ENCODE assay signal across 15 mouse cellular contexts in genomic region chr1:130835161-130835936, GRCm38 (mm10). TPM values are rescaled to one million over a fixed set of nuclear protein-coding genes. Genes with fewer than 3 reads are reported as not detected.
A peak's percentile ranks its signal among the peaks of the same experiment; 100 is the strongest.
DNase-seq lines count a peak whose midpoint lies in the region; ATAC-seq and TF ChIP-seq lines count a peak whose summit lies in the region.
"Had no signal": no experiment of that assay in that cellular context is flagged by ENCODE, and none has a peak within 500 bp of the region (broad histone marks: within the 10 kb centered on the region; RNA-seq: fewer than 3 reads in every experiment).

No protein-coding gene starts in this region.

- H3K27me3 ChIP-seq in forebrain, embryonic 16.5 days (replicated peaks; ENCODE audit: control insufficient read depth, insufficient read depth, low read length) = no peaks in the 10 kb centered on the region
- no peaks in the 10 kb centered on the region for H3K27me3 ChIP-seq in forebrain, embryonic 13.5 days
- H3K27me3 ChIP-seq in liver, embryonic 15.5 days = no peaks in the 10 kb centered on the region
- no peaks in the 10 kb centered on the region for H3K27me3 ChIP-seq in liver, embryonic 12.5 days (replicated peaks)
- no peaks in the 10 kb centered on the region for H3K27me3 ChIP-seq in small intestine, adult 2 months (ENCODE audit: control insufficient read depth, insufficient read depth, low read length)
- H3K27me3 ChIP-seq: limb, embryonic 15.5 days; midbrain, embryonic 12.5 days had no signal

- no peak overlapping the region for H3K4me2 ChIP-seq in forebrain, embryonic 16.5 days (ENCODE audit: low read length)
- H3K4me2 ChIP-seq in forebrain, embryonic 13.5 days = no peak overlapping the region
- no peak overlapping the region for H3K4me2 ChIP-seq in liver, embryonic 15.5 days
- no peak overlapping the region for H3K4me2 ChIP-seq in liver, embryonic 12.5 days
- H3K4me2 ChIP-seq: limb, embryonic 15.5 days; midbrain, embryonic 12.5 days had no signal

- no peak for TF ChIP-seq CTCF in small intestine, adult 2 months (IDR thresholded peaks at IDR 0.05; ENCODE audit: extremely low read depth, insufficient read length, insufficient replicate concordance, low read depth, low read length)

- WGBS in forebrain, embryonic 16.5 days = 76% methylated on average over 6 of the region's 6 CpGs
- 88% methylated on average over 6 of the region's 6 CpGs for WGBS in forebrain, embryonic 13.5 days
- 58% methylated on average over 6 of the region's 6 CpGs for WGBS in liver, embryonic 15.5 days (ENCODE audit: insufficient replicate concordance)
- WGBS in liver, embryonic 12.5 days (ENCODE audit: insufficient replicate concordance) = 71% methylated on average over 6 of the region's 6 CpGs
- 53% methylated on average over 6 of the region's 6 CpGs for WGBS in small intestine, adult 2 months

- peak; percentile 62 for DNase-seq in cerebellum, adult 9-11 months
- DNase-seq in ovary, postnatal 14 days (ENCODE audit: low spot score) = no peak
- no peak for DNase-seq in thymus, postnatal 14 days
- DNase-seq: adrenal gland, postnatal 36 days; gastrocnemius, postnatal 10 days; heart, postnatal 4 days had no signal

- TF ChIP-seq POLR2A in small intestine, adult 2 months (IDR thresholded peaks at IDR 0.05; ENCODE audit: low read depth, low read length) = no peak

- H3K9ac ChIP-seq in forebrain, embryonic 16.5 days (replicated peaks; ENCODE audit: low read depth, low read length) = no peak overlapping the region
- no peak overlapping the region for H3K9ac ChIP-seq in forebrain, embryonic 13.5 days
- no peak overlapping the region for H3K9ac ChIP-seq in liver, embryonic 15.5 days
- no peak overlapping the region for H3K9ac ChIP-seq in liver, embryonic 12.5 days
- H3K9ac ChIP-seq: limb, embryonic 15.5 days; midbrain, embryonic 12.5 days had no signal

- no peaks in the 10 kb centered on the region for H3K9me3 ChIP-seq in forebrain, embryonic 16.5 days (ENCODE audit: control insufficient read depth, low read length)
- H3K9me3 ChIP-seq in forebrain, embryonic 13.5 days (replicated peaks) = no peaks in the 10 kb centered on the region
- no peaks in the 10 kb centered on the region for H3K9me3 ChIP-seq in liver, embryonic 15.5 days (replicated peaks)
- no peaks in the 10 kb centered on the region for H3K9me3 ChIP-seq in liver, embryonic 12.5 days (replicated peaks)
- H3K9me3 ChIP-seq: limb, embryonic 15.5 days; midbrain, embryonic 12.5 days had no signal

- peak; percentile 73 for ATAC-seq in forebrain, embryonic 16.5 days
- ATAC-seq in forebrain, embryonic 13.5 days = no peak
- peak; percentile 28; the same call in 1 of the 2 replicates for ATAC-seq in liver, embryonic 15.5 days (ENCODE audit: insufficient read depth)
- ATAC-seq in liver, embryonic 12.5 days = no peak
- ATAC-seq: inflammation-experienced regulatory T-cells, adult 6 months had no signal

- H3K4me1 ChIP-seq in forebrain, embryonic 16.5 days (replicated peaks; ENCODE audit: control insufficient read depth, insufficient read depth, low read length) = no peaks in the 10 kb centered on the region
- no peaks in the 10 kb centered on the region for H3K4me1 ChIP-seq in forebrain, embryonic 13.5 days
- H3K4me1 ChIP-seq in liver, embryonic 15.5 days (replicated peaks) = no peaks in the 10 kb centered on the region
- no peaks in the 10 kb centered on the region for H3K4me1 ChIP-seq in liver, embryonic 12.5 days
- H3K4me1 ChIP-seq in small intestine, adult 2 months (ENCODE audit: control insufficient read depth, insufficient read depth, insufficient read length, low read length) = peaks cover 26% of the 10 kb centered on the region
- H3K4me1 ChIP-seq: limb, embryonic 15.5 days; midbrain, embryonic 12.5 days had no signal

- H3K4me3 ChIP-seq in forebrain, embryonic 16.5 days (replicated peaks; ENCODE audit: low read length) = no peak overlapping the region
- no peak overlapping the region for H3K4me3 ChIP-seq in forebrain, embryonic 13.5 days
- no peak overlapping the region for H3K4me3 ChIP-seq in liver, embryonic 15.5 days (replicated peaks)
- H3K4me3 ChIP-seq in liver, embryonic 12.5 days = no peak overlapping the region
- no peak overlapping the region for H3K4me3 ChIP-seq in small intestine, adult 2 months (ENCODE audit: low read depth, low read length)
- H3K4me3 ChIP-seq: limb, embryonic 15.5 days; midbrain, embryonic 12.5 days had no signal

- no peaks in the 10 kb centered on the region for H3K36me3 ChIP-seq in forebrain, embryonic 16.5 days (ENCODE audit: control insufficient read depth, insufficient read depth)
- no peaks in the 10 kb centered on the region for H3K36me3 ChIP-seq in forebrain, embryonic 13.5 days (ENCODE audit: poor library complexity, severe bottlenecking)
- H3K36me3 ChIP-seq in liver, embryonic 15.5 days (replicated peaks) = no peaks in the 10 kb centered on the region
- no peaks in the 10 kb centered on the region for H3K36me3 ChIP-seq in liver, embryonic 12.5 days
- peaks cover 68% of the 10 kb centered on the region for H3K36me3 ChIP-seq in small intestine, adult 2 months (ENCODE audit: control insufficient read depth, insufficient read depth, low read length)
- H3K36me3 ChIP-seq: limb, embryonic 15.5 days; midbrain, embryonic 12.5 days had no signal

- H3K27ac ChIP-seq in forebrain, embryonic 16.5 days (ENCODE audit: low read length) = no peak overlapping the region
- H3K27ac ChIP-seq in forebrain, embryonic 13.5 days = no peak overlapping the region
- no peak overlapping the region for H3K27ac ChIP-seq in liver, embryonic 15.5 days (replicated peaks)
- H3K27ac ChIP-seq in liver, embryonic 12.5 days = no peak overlapping the region
- peak overlapping the region; percentile 45; the same call in 1 of the 2 replicates for H3K27ac ChIP-seq in small intestine, adult 2 months (ENCODE audit: insufficient read depth, low read depth, low read length)
- H3K27ac ChIP-seq: limb, embryonic 15.5 days; midbrain, embryonic 12.5 days had no signal

RNA-seq across cellular contexts. Expression of gene Pigr, which starts 8.9 kb away (rescaled TPM):
- polyA plus RNA-seq in forebrain, embryonic 16.5 days (2015; fragmentation: Nextera tagmentation; extraction: Ambion mirVana) = not detected in 2 replicates
- polyA plus RNA-seq in forebrain, embryonic 13.5 days (2015; fragmentation: Nextera tagmentation; extraction: Ambion mirVana) = not detected in 2 replicates
- 0.24 and 0.40 TPM in 2 replicates for polyA plus RNA-seq in liver, embryonic 15.5 days (2015; fragmentation: Nextera tagmentation; extraction: Ambion mirVana)
- 0.11 and 0.13 TPM in 2 replicates for polyA plus RNA-seq in liver, embryonic 12.5 days (2016; fragmentation: Nextera tagmentation; extraction: Ambion mirVana)
- polyA plus RNA-seq in small intestine, adult 2 months (2012; rRNA removed) = 747 and 1,110 TPM in 2 replicates
- polyA plus RNA-seq: midbrain, embryonic 12.5 days had no signal

RNA-seq across cellular contexts. Expression of gene Fcmr, which starts 30.1 kb away (rescaled TPM):
- not detected in 2 replicates for polyA plus RNA-seq in forebrain, embryonic 16.5 days (2015; fragmentation: Nextera tagmentation; extraction: Ambion mirVana)
- polyA plus RNA-seq in forebrain, embryonic 13.5 days (2015; fragmentation: Nextera tagmentation; extraction: Ambion mirVana) = not detected in 2 replicates
- polyA plus RNA-seq in liver, embryonic 15.5 days (2015; fragmentation: Nextera tagmentation; extraction: Ambion mirVana) = not detected in 2 replicates
- polyA plus RNA-seq in liver, embryonic 12.5 days (2016; fragmentation: Nextera tagmentation; extraction: Ambion mirVana) = not detected in 2 replicates
- 10.4 and 10.7 TPM in 2 replicates for polyA plus RNA-seq in small intestine, adult 2 months (2012; rRNA removed)

RNA-seq across cellular contexts. Expression of gene Fcamr, which starts 34.6 kb away (rescaled TPM):
- not detected in 2 replicates for polyA plus RNA-seq in forebrain, embryonic 16.5 days (2015; fragmentation: Nextera tagmentation; extraction: Ambion mirVana)
- not detected in 2 replicates for polyA plus RNA-seq in forebrain, embryonic 13.5 days (2015; fragmentation: Nextera tagmentation; extraction: Ambion mirVana)
- not detected in 2 replicates for polyA plus RNA-seq in liver, embryonic 15.5 days (2015; fragmentation: Nextera tagmentation; extraction: Ambion mirVana)
- polyA plus RNA-seq in liver, embryonic 12.5 days (2016; fragmentation: Nextera tagmentation; extraction: Ambion mirVana) = not detected in 2 replicates
- 0.74 and 1.6 TPM in 2 replicates for polyA plus RNA-seq in small intestine, adult 2 months (2012; rRNA removed)
- polyA plus RNA-seq: midbrain, embryonic 12.5 days had no signal

RNA-seq across cellular contexts. Expression of gene Il24, which starts 51.9 kb away (rescaled TPM):
- not detected in 2 replicates for polyA plus RNA-seq in forebrain, embryonic 16.5 days (2015; fragmentation: Nextera tagmentation; extraction: Ambion mirVana)
- not detected in 2 replicates for polyA plus RNA-seq in forebrain, embryonic 13.5 days (2015; fragmentation: Nextera tagmentation; extraction: Ambion mirVana)
- not detected in 2 replicates for polyA plus RNA-seq in liver, embryonic 15.5 days (2015; fragmentation: Nextera tagmentation; extraction: Ambion mirVana)
- polyA plus RNA-seq in liver, embryonic 12.5 days (2016; fragmentation: Nextera tagmentation; extraction: Ambion mirVana) = not detected in 2 replicates
- polyA plus RNA-seq in small intestine, adult 2 months (2012; rRNA removed) = not detected in 2 replicates
- polyA plus RNA-seq: inflammation-experienced regulatory T-cells, adult 6 months; limb, embryonic 15.5 days; midbrain, embryonic 12.5 days; spleen, adult 2 months had no signal

Comparison
In these comparisons a context has a peak if more than half of its experiments do, and no peak if none do; other contexts are left out.
1. ATAC-seq: peak in forebrain, embryonic 16.5 days (single experiment) and liver, embryonic 15.5 days (single experiment); none in forebrain, embryonic 13.5 days (single experiment) and liver, embryonic 12.5 days (single experiment).
2. RNA of gene Pigr, which starts 8.9 kb away (polyA plus RNA-seq): 747 to 1,110 TPM in small intestine, adult 2 months; 0.24 to 0.40 TPM in liver, embryonic 15.5 days, 0.11 to 0.13 TPM in liver, embryonic 12.5 days, not detected in forebrain, embryonic 13.5 days and not detected in forebrain, embryonic 16.5 days; every median in the first group is over 100 times any median in the second.